Mouse (Mus musculus) megakaryocyte, embryonic 14.5 days (primary cell): ENCODE results near the gene Rap1a.

Source experiments
- FLI1 ChIP-seq: IDR thresholded peaks from 2 replicates; pipeline ENCODE4 v1.6.1; 2012; ENCODE audit warnings: low read length, inconsistent platforms, mixed read lengths
- GATA1 ChIP-seq: IDR thresholded peaks from 3 replicates; pipeline ENCODE4 v1.6.1; 2012; ENCODE audit warnings: mixed read lengths, low read length, inconsistent platforms, borderline replicate concordance

DNA sequence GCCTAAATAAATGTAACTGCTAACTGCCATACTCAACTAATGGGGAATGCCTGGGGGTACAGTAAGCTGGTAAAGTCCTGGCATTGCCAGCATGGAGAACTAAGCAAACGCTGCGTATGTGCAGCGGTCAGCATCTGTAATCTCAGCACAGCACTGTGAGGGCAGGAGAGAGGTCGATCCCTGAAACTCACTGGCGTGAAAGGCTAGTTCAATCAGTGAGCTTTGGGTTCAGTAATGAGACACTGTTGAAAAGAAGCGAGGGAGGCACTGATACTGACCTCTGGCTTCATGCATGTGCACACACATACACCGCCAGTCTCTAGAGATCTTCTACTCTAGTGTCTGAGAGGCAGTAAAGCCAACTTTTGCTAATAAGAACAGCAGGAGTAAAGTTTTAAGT is 18.7 kb downstream of the Rap1a start:
- TF ChIP-seq GATA1: no peak
- TF ChIP-seq FLI1: no peak
